Mouse (Mus musculus): ENCODE measurements around the gene Sept9. TPM values are rescaled to one million over a fixed set of nuclear protein-coding genes. Genes with fewer than 3 reads are reported as not detected.

The Sept9 gene
- polyA plus RNA-seq, 2 experiments: 14.9 to 25.5 TPM

- no peaks in the 10 kb centered on the region for H3K9me3 ChIP-seq (ENCODE audit: control insufficient read depth, low read length)
- H3K4me1 ChIP-seq (replicated peaks; ENCODE audit: control insufficient read depth in 2 of 2, insufficient read depth in 2 of 2, low read length in 1 of 2): peaks cover 0 to 2% of the 10 kb centered on the region in 2 experiments; a peak in 1 of 4 replicates
- WGBS (ENCODE audit: insufficient replicate concordance): 47% methylated on average over 6 of the region's 6 CpGs
- no peak overlapping the region for H3K9ac ChIP-seq (replicated peaks)
- H3K4me3 ChIP-seq (ENCODE audit: insufficient read depth in 1 of 2, low read depth in 2 of 2, low read length in 2 of 2): no peak overlapping the region
- no peaks in the 10 kb centered on the region for H3K36me3 ChIP-seq (replicated peaks; ENCODE audit: control insufficient read depth, insufficient read depth, low read depth)
- H3K4me2 ChIP-seq (ENCODE audit: low read depth): no peak overlapping the region
- TF ChIP-seq EP300 (IDR thresholded peaks at IDR 0.05; ENCODE audit: low read depth) (no peak), CTCF (IDR thresholded peaks at IDR 0.05; ENCODE audit: low read depth) (no peak)
- ATAC-seq (ENCODE audit: insufficient read depth) (no peak), DNase-seq (ENCODE audit: low read depth in 3 of 3, low spot score in 3 of 3) (no peak)
- H3K27me3 ChIP-seq (ENCODE audit: control insufficient read depth, insufficient read depth, low read length): peaks cover 16% of the 10 kb centered on the region
- no peak overlapping the region for H3K27ac ChIP-seq
Measured at GRCm38 (mm10) chr11:117269946-117270345, 70.5 kb downstream of the Sept9 start.

- WGBS (ENCODE audit: insufficient replicate concordance): 52% methylated on average over 5 of the region's 5 CpGs
- Histone ChIP-seq H3K9me3 (ENCODE audit: control insufficient read depth, low read length) (no peaks in the 10 kb centered on the region), H3K4me2 (ENCODE audit: low read depth) (no peak overlapping the region), H3K36me3 (replicated peaks; ENCODE audit: control insufficient read depth, insufficient read depth, low read depth) (no peaks in the 10 kb centered on the region), H3K27me3 (ENCODE audit: control insufficient read depth, insufficient read depth, low read length) (no peaks in the 10 kb centered on the region), H3K9ac (replicated peaks) (no peak overlapping the region), H3K4me3 (ENCODE audit: insufficient read depth in 1 of 2, low read depth in 2 of 2, low read length in 2 of 2) (no peak overlapping the region), H3K4me1 (replicated peaks; ENCODE audit: control insufficient read depth in 2 of 2, insufficient read depth in 2 of 2, low read length in 1 of 2) (peaks cover 0 to 8% of the 10 kb centered on the region in 2 experiments; a peak in 1 of 4 replicates), H3K27ac (no peak overlapping the region)
- ATAC-seq (ENCODE audit: insufficient read depth): no peak
- no peak for DNase-seq (ENCODE audit: low read depth in 3 of 3, low spot score in 3 of 3)
- TF ChIP-seq CTCF (IDR thresholded peaks at IDR 0.05; ENCODE audit: low read depth): no peak
- no peak for TF ChIP-seq EP300 (IDR thresholded peaks at IDR 0.05; ENCODE audit: low read depth)
Measured at GRCm38 (mm10) chr11:117274973-117275372, 75.5 kb downstream of the Sept9 start.

- H3K9me3 ChIP-seq (ENCODE audit: control insufficient read depth, low read length): no peaks in the 10 kb centered on the region
- no peaks in the 10 kb centered on the region for H3K27me3 ChIP-seq (ENCODE audit: control insufficient read depth, insufficient read depth, low read length)
- H3K4me3 ChIP-seq (ENCODE audit: insufficient read depth in 1 of 2, low read depth in 2 of 2, low read length in 2 of 2): no peak overlapping the region
- no peak for ATAC-seq (ENCODE audit: insufficient read depth)
- DNase-seq (ENCODE audit: low read depth in 3 of 3, low spot score in 3 of 3): no peak
- 45% methylated on average over 6 of the region's 6 CpGs for WGBS (ENCODE audit: insufficient replicate concordance)
- no peak for TF ChIP-seq EP300 (IDR thresholded peaks at IDR 0.05; ENCODE audit: low read depth)
- no peak for TF ChIP-seq CTCF (IDR thresholded peaks at IDR 0.05; ENCODE audit: low read depth)
- no peak overlapping the region for H3K9ac ChIP-seq (replicated peaks)
- H3K27ac ChIP-seq: no peak overlapping the region
- peaks cover 0 to 11% of the 10 kb centered on the region in 2 experiments; a peak in 1 of 4 replicates for H3K4me1 ChIP-seq (replicated peaks; ENCODE audit: control insufficient read depth in 2 of 2, insufficient read depth in 2 of 2, low read length in 1 of 2)
- no peaks in the 10 kb centered on the region for H3K36me3 ChIP-seq (replicated peaks; ENCODE audit: control insufficient read depth, insufficient read depth, low read depth)
- no peak overlapping the region for H3K4me2 ChIP-seq (ENCODE audit: low read depth)
Measured at GRCm38 (mm10) chr11:117275999-117276398, 76.5 kb downstream of the Sept9 start.

GRCm38 (mm10) chr11:117276946-117277345 lies 77.5 kb downstream of the Sept9 start:
- TF ChIP-seq CTCF (IDR thresholded peaks at IDR 0.05; ENCODE audit: low read depth): no peak
- no peak for TF ChIP-seq EP300 (IDR thresholded peaks at IDR 0.05; ENCODE audit: low read depth)

GRCm38 (mm10) chr11:117278113-117278512 lies 78.7 kb downstream of the Sept9 start:
- Histone ChIP-seq H3K4me1 (replicated peaks; ENCODE audit: control insufficient read depth in 2 of 2, insufficient read depth in 2 of 2, low read length in 1 of 2) (peaks cover 0 to 14% of the 10 kb centered on the region in 2 experiments; a peak in 1 of 4 replicates), H3K9ac (replicated peaks) (no peak overlapping the region), H3K36me3 (replicated peaks; ENCODE audit: control insufficient read depth, insufficient read depth, low read depth) (no peaks in the 10 kb centered on the region), H3K4me3 (ENCODE audit: insufficient read depth in 1 of 2, low read depth in 2 of 2, low read length in 2 of 2) (no peak overlapping the region), H3K27ac (no peak overlapping the region), H3K4me2 (ENCODE audit: low read depth) (no peak overlapping the region), H3K27me3 (ENCODE audit: control insufficient read depth, insufficient read depth, low read length) (no peaks in the 10 kb centered on the region), H3K9me3 (ENCODE audit: control insufficient read depth, low read length) (no peaks in the 10 kb centered on the region)
- TF ChIP-seq EP300 (IDR thresholded peaks at IDR 0.05; ENCODE audit: low read depth) (no peak), CTCF (IDR thresholded peaks at IDR 0.05; ENCODE audit: low read depth) (no peak)
- 71% methylated on average over 1 of the region's 1 CpGs for WGBS (ENCODE audit: insufficient replicate concordance)
- DNase-seq (ENCODE audit: low read depth in 3 of 3, low spot score in 3 of 3): no peak
- ATAC-seq (ENCODE audit: insufficient read depth): no peak

More at GRCm38 (mm10) chr11:117276946-117277345, 77.5 kb downstream of the Sept9 start:
- peaks cover 0 to 11% of the 10 kb centered on the region in 2 experiments; a peak in 1 of 4 replicates for H3K4me1 ChIP-seq (replicated peaks; ENCODE audit: control insufficient read depth in 2 of 2, insufficient read depth in 2 of 2, low read length in 1 of 2)
- ATAC-seq (ENCODE audit: insufficient read depth) (no peak), DNase-seq (ENCODE audit: low read depth in 3 of 3, low spot score in 3 of 3) (no peak)
- no peaks in the 10 kb centered on the region for H3K27me3 ChIP-seq (ENCODE audit: control insufficient read depth, insufficient read depth, low read length)
- no peak overlapping the region for H3K4me3 ChIP-seq (ENCODE audit: insufficient read depth in 1 of 2, low read depth in 2 of 2, low read length in 2 of 2)
- H3K9me3 ChIP-seq (ENCODE audit: control insufficient read depth, low read length): no peaks in the 10 kb centered on the region
- no peak overlapping the region for H3K9ac ChIP-seq (replicated peaks)
- no peaks in the 10 kb centered on the region for H3K36me3 ChIP-seq (replicated peaks; ENCODE audit: control insufficient read depth, insufficient read depth, low read depth)
- H3K4me2 ChIP-seq (ENCODE audit: low read depth): no peak overlapping the region
- WGBS (ENCODE audit: insufficient replicate concordance): 60% methylated on average over 8 of the region's 8 CpGs
- no peak overlapping the region for H3K27ac ChIP-seq
